In the genomic region with DNA sequence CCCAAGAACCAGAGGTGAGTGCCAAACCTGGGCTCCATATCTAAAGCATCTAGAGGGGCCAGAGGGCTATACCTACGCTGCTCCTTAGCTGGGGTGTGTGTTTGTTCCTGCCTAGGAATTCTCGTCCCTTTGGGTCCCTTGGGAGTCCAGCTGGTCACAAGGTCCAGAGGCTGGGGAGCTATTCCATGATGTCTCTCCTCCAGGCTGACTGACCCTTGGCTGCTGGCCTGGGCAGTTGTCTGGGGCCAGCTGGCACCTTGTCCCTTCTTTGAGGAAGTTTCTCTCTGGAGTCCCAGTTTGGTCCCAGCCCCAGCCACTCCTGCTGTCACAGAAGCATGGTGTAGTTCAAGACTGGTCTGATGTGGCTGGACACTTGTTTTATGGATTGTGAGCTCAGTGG, we compare ENCODE assay signal across 10 mouse cellular contexts. TPM values are rescaled to one million over a fixed set of nuclear protein-coding genes. Genes with fewer than 3 reads are reported as not detected.
A peak's percentile ranks its signal among the peaks of the same experiment; 100 is the strongest.
DNase-seq lines count a peak whose midpoint lies in the region; ATAC-seq lines count a peak whose summit lies in the region.
"Had no signal": no experiment of that assay in that cellular context is flagged by ENCODE, and none has a peak within 500 bp of the region (broad histone marks: within the 10 kb centered on the region; RNA-seq: fewer than 3 reads in every experiment).

No protein-coding gene starts in this region.

- WGBS in hindbrain, embryonic 10.5 days = 74% methylated on average over 2 of the region's 2 CpGs
- WGBS in hindbrain, embryonic 14.5 days = 77% methylated on average over 2 of the region's 2 CpGs
- WGBS in limb, embryonic 10.5 days = 80% methylated on average over 2 of the region's 2 CpGs
- WGBS in midbrain, embryonic 13.5 days = 81% methylated on average over 2 of the region's 2 CpGs

- no peak overlapping the region for H3K4me3 ChIP-seq in hindbrain, embryonic 10.5 days
- H3K4me3 ChIP-seq in hindbrain, embryonic 14.5 days (replicated peaks; ENCODE audit: low read length) = no peak overlapping the region
- no peak overlapping the region for H3K4me3 ChIP-seq in limb, embryonic 10.5 days
- H3K4me3 ChIP-seq in midbrain, embryonic 13.5 days (replicated peaks) = no peak overlapping the region
- H3K4me3 ChIP-seq: lung, embryonic 15.5 days had no signal

- peaks cover 29% of the 10 kb centered on the region for H3K4me1 ChIP-seq in hindbrain, embryonic 10.5 days (replicated peaks)
- H3K4me1 ChIP-seq in hindbrain, embryonic 14.5 days (replicated peaks; ENCODE audit: control insufficient read depth, insufficient read depth, low read length) = no peaks in the 10 kb centered on the region; the same call in 1 of the 2 replicates
- peaks cover 36% of the 10 kb centered on the region for H3K4me1 ChIP-seq in limb, embryonic 10.5 days
- peaks cover 10% of the 10 kb centered on the region; the same call in 1 of the 2 replicates for H3K4me1 ChIP-seq in midbrain, embryonic 13.5 days (replicated peaks)

- ATAC-seq in hindbrain, embryonic 14.5 days (ENCODE audit: low FRiP score) = no peak
- no peak for ATAC-seq in midbrain, embryonic 13.5 days

- no peak overlapping the region for H3K9ac ChIP-seq in hindbrain, embryonic 14.5 days
- no peak overlapping the region for H3K9ac ChIP-seq in midbrain, embryonic 13.5 days (replicated peaks)
- H3K9ac ChIP-seq: lung, embryonic 15.5 days had no signal

- no peaks in the 10 kb centered on the region for H3K9me3 ChIP-seq in hindbrain, embryonic 10.5 days
- H3K9me3 ChIP-seq in hindbrain, embryonic 14.5 days (ENCODE audit: control insufficient read depth, low read length) = no peaks in the 10 kb centered on the region
- H3K9me3 ChIP-seq in limb, embryonic 10.5 days (replicated peaks) = no peaks in the 10 kb centered on the region
- H3K9me3 ChIP-seq in midbrain, embryonic 13.5 days = no peaks in the 10 kb centered on the region
- H3K9me3 ChIP-seq: lung, embryonic 15.5 days had no signal

- no peaks in the 10 kb centered on the region for H3K36me3 ChIP-seq in hindbrain, embryonic 10.5 days
- no peaks in the 10 kb centered on the region for H3K36me3 ChIP-seq in hindbrain, embryonic 14.5 days (replicated peaks; ENCODE audit: control insufficient read depth, insufficient read depth)
- H3K36me3 ChIP-seq in limb, embryonic 10.5 days = no peaks in the 10 kb centered on the region
- H3K36me3 ChIP-seq in midbrain, embryonic 13.5 days = no peaks in the 10 kb centered on the region
- H3K36me3 ChIP-seq: lung, embryonic 15.5 days had no signal

- peaks cover 5% of the 10 kb centered on the region; the same call in 1 of the 2 replicates for H3K27me3 ChIP-seq in hindbrain, embryonic 10.5 days (ENCODE audit: insufficient read depth, poor library complexity, severe bottlenecking)
- H3K27me3 ChIP-seq in hindbrain, embryonic 14.5 days (ENCODE audit: control insufficient read depth, insufficient read depth, low read length) = no peaks in the 10 kb centered on the region
- H3K27me3 ChIP-seq in limb, embryonic 10.5 days (ENCODE audit: low read depth, poor library complexity, severe bottlenecking) = no peaks in the 10 kb centered on the region
- no peaks in the 10 kb centered on the region for H3K27me3 ChIP-seq in midbrain, embryonic 13.5 days
- H3K27me3 ChIP-seq: lung, embryonic 15.5 days had no signal

- no peak for DNase-seq in hindbrain, embryonic 10.5 days (ENCODE audit: low spot score)
- no peak for DNase-seq in hindbrain, embryonic 14.5 days (ENCODE audit: low spot score)
- DNase-seq in adrenal gland, adult 8-10 months = peak; percentile 42
- peak; percentile 93 for DNase-seq in gastrocnemius, postnatal 25 days
- DNase-seq in limb, embryonic 10.5 days (ENCODE audit: low spot score) = no peak
- no peak for DNase-seq in frontal cortex, postnatal 36 days (ENCODE audit: low spot score in 2 of 2)
- no peak for DNase-seq in Muller cell, postnatal 12 days (ENCODE audit: inconsistent ontology term)

- H3K27ac ChIP-seq in hindbrain, embryonic 10.5 days = peak overlapping the region; percentile 66
- no peak overlapping the region for H3K27ac ChIP-seq in hindbrain, embryonic 14.5 days
- peak overlapping the region; percentile 79 for H3K27ac ChIP-seq in limb, embryonic 10.5 days
- H3K27ac ChIP-seq in midbrain, embryonic 13.5 days = no peak overlapping the region
- H3K27ac ChIP-seq: lung, embryonic 15.5 days had no signal

- no peak overlapping the region for H3K4me2 ChIP-seq in hindbrain, embryonic 14.5 days (replicated peaks)
- no peak overlapping the region for H3K4me2 ChIP-seq in midbrain, embryonic 13.5 days (replicated peaks)
- H3K4me2 ChIP-seq: lung, embryonic 15.5 days had no signal

RNA-seq across cellular contexts. Expression of a gene that starts 24.9 kb away (rescaled TPM):
- 12.3 and 15.6 TPM in 2 replicates for polyA plus RNA-seq in hindbrain, embryonic 10.5 days (2016; fragmentation: Nextera tagmentation; extraction: Ambion mirVana)
- polyA plus RNA-seq in hindbrain, embryonic 14.5 days (2014; fragmentation: Nextera tagmentation; extraction: Ambion mirVana) = 42.7 and 50.1 TPM in 2 replicates
- 10 to 100 TPM in 3 of 4 experiments, 1 to 10 TPM in 1; 9.8 to 26.5 (median 20.6) TPM for total RNA-seq in adrenal gland, adult 8-10 months (2022)
- total RNA-seq in gastrocnemius, postnatal 25 days (2021) = 1 to 10 TPM; 5.9 to 6.0 TPM
- 10.0 and 12.8 TPM in 2 replicates for polyA plus RNA-seq in limb, embryonic 10.5 days (2016; fragmentation: Nextera tagmentation; extraction: Ambion mirVana)
- polyA plus RNA-seq in midbrain, embryonic 13.5 days (2015; fragmentation: Nextera tagmentation; extraction: Ambion mirVana) = 28.8 and 32.1 TPM in 2 replicates

RNA-seq across cellular contexts. Expression of a gene that starts 30.9 kb away (rescaled TPM):
- polyA plus RNA-seq in hindbrain, embryonic 10.5 days (2016; fragmentation: Nextera tagmentation; extraction: Ambion mirVana) = 28.5 and 32.2 TPM in 2 replicates
- 26.2 and 27.2 TPM in 2 replicates for polyA plus RNA-seq in hindbrain, embryonic 14.5 days (2014; fragmentation: Nextera tagmentation; extraction: Ambion mirVana)
- 10 to 100 TPM in 3 of 4 experiments, 1 to 10 TPM in 1; 8.8 to 24.6 (median 14.7) TPM for total RNA-seq in adrenal gland, adult 8-10 months (2022)
- 10 to 100 TPM; 47.7 to 50.2 TPM for total RNA-seq in gastrocnemius, postnatal 25 days (2021)
- 61.9 and 101 TPM in 2 replicates for polyA plus RNA-seq in limb, embryonic 10.5 days (2016; fragmentation: Nextera tagmentation; extraction: Ambion mirVana)
- polyA plus RNA-seq in midbrain, embryonic 13.5 days (2015; fragmentation: Nextera tagmentation; extraction: Ambion mirVana) = 10.8 and 11.1 TPM in 2 replicates
- total RNA-seq: hematopoietic stem cell, adult 5-6 weeks had no signal

Comparison
In these comparisons a context has a peak if more than half of its experiments do, and no peak if none do; other contexts are left out.
1. H3K27ac ChIP-seq: peak in hindbrain, embryonic 10.5 days (single experiment) and limb, embryonic 10.5 days (single experiment); none in hindbrain, embryonic 14.5 days (single experiment) and midbrain, embryonic 13.5 days (single experiment).
2. DNase-seq: peak in adrenal gland, adult 8-10 months (single experiment) and gastrocnemius, postnatal 25 days (single experiment); none in hindbrain, embryonic 10.5 days (single experiment), hindbrain, embryonic 14.5 days (single experiment), limb, embryonic 10.5 days (single experiment), frontal cortex, postnatal 36 days (0 of 2) and Muller cell, postnatal 12 days (single experiment).